Mouse (Mus musculus) MEL (cell line): ENCODE results near the gene Mlx.

ENCODE experiments used
- CHD2 ChIP-seq: IDR thresholded peaks from 2 replicates; pipeline ENCODE4 v1.6.1; 2011; ENCODE audit warnings: low read length, improper control_type of control experiment
- CTCF ChIP-seq, 3 experiments: IDR thresholded peaks in 2 of 3; conservative IDR thresholded peaks in 1 of 3; 2 replicates each; pipeline ENCODE4 v1.5.1; 2011 to 2012; ENCODE audit warnings: low read length in 3 of 3, low read depth in 2 of 3, mild to moderate bottlenecking in 2 of 3, improper control_type of control experiment in 1 of 3, inconsistent platforms in 1 of 3, mixed read lengths in 1 of 3, moderate library complexity in 1 of 3; ENCODE audit not compliant: control insufficient read depth in 1 of 3, insufficient read depth in 1 of 3, poor library complexity in 1 of 3, severe bottlenecking in 1 of 3
- MAX ChIP-seq: IDR thresholded peaks from 2 replicates; pipeline ENCODE4 v1.6.1; 2011; ENCODE audit warnings: low read length, improper control_type of control experiment
- MXI1 ChIP-seq: IDR thresholded peaks from 2 replicates; pipeline ENCODE4 v1.6.1; 2011; ENCODE audit warnings: mild to moderate bottlenecking, low read depth, low read length, improper control_type of control experiment
- NRF1 ChIP-seq: IDR thresholded peaks from 2 replicates; pipeline ENCODE4 v1.6.1; 2014; ENCODE audit warnings: low read depth, mild to moderate bottlenecking, inconsistent platforms, low read length, improper control_type of control experiment, moderate library complexity; ENCODE audit not compliant: poor library complexity, insufficient read depth, severe bottlenecking
- POLR2A ChIP-seq, 2 experiments: IDR thresholded peaks; 2 replicates each; pipeline ENCODE4 v1.6.1; 2011 to 2012; ENCODE audit warnings: low read length in 2 of 2, mild to moderate bottlenecking in 2 of 2, control low read depth in 1 of 2, improper control_type of control experiment in 1 of 2, low read depth in 1 of 2, moderate library complexity in 1 of 2; ENCODE audit not compliant: control insufficient read depth in 1 of 2, insufficient read depth in 1 of 2, poor library complexity in 1 of 2
- POLR2AphosphoS5 ChIP-seq: IDR thresholded peaks from 2 replicates; pipeline ENCODE4 v1.6.1; 2012; ENCODE audit warnings: low read depth, borderline replicate concordance, mild to moderate bottlenecking, inconsistent platforms, low read length, moderate library complexity, mixed read lengths
- TAL1 ChIP-seq: IDR thresholded peaks from 2 replicates; pipeline ENCODE4 v1.6.1; 2012; ENCODE audit warnings: mild to moderate bottlenecking, inconsistent platforms, low read length, moderate library complexity, mixed read lengths

DNA sequence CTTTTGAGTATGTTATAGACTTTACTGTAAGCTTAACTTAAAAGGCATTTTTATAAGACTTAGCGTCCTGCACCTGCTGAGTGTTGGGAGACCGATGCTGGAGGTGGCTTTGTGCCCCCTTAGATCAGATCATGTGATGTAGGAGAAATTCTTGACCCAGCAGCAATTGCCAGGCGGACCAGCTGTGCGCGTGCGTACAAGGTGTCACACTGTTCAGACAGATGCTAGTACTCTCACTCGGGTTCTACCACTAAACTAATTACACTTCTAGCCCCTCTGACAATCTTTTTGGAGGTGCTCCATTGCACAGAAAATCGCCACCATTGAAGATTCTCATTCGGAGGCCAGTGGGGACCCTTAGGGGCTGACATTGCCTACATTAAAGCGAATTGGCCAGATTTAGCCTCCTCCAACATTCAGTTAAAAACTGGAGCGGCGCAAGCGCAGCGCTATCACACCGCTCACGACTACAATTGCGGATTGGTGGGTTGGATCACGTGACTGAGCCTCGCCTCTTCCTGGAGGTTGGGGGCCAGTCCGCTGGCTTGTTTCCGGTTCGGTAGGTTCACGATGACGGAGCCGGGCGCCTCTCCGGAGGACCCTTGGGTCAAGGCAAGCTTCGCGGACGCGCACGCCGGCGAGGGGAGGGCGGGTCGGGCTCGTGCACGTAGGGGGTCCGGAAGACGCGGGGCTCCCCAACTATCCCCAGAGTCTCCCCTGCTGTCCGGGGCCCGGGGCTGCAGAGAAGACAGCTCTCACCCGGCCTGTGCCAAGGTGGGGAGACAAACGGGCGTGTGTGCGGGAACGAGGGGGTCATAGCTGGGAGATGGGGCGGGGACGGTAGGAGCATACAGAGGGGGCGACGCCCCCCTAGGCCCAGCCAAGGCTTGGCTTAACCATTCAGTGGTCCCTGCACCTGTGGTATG is at the start of gene Mlx:
- TF ChIP-seq MXI1 (peak; percentile 66), POLR2A (IDR thresholded peaks at IDR 0.05; ENCODE audit: control insufficient read depth in 1 of 2, insufficient read depth in 1 of 2, low read depth in 1 of 2, low read length in 2 of 2, poor library complexity in 1 of 2) (peak; percentile 72 to 90), NRF1 (peak; percentile 94), MAX (peak; percentile 96), CTCF (IDR thresholded peaks at IDR 0.05 in 2 of 3, conservative IDR thresholded peaks at IDR 0.05 in 1 of 3; ENCODE audit: control insufficient read depth in 1 of 3, insufficient read depth in 1 of 3, low read depth in 2 of 3, low read length in 3 of 3, poor library complexity in 1 of 3, severe bottlenecking in 1 of 3) (no peak), TAL1 (no peak), POLR2AphosphoS5 (no peak), CHD2 (no peak)
